In the genomic region with DNA sequence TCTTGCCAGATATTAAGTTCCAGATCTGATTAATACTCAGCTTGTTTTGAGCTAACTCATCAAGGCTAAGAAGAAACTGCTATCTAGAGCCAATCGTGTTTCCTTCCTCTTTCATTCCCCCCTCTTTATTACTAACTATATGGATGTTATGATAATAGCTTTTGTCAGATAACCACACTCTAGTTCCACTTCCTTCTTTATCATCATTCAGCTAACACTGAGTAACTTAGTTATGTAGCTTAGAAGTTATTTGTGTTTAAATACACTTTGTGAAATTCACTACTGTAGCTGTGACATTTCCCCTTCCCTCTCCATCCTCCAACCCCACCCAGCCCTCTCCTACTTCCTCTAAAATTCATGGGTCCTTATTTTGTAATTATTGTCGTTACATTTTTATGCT, we compare ENCODE assay signal across 25 mouse cellular contexts.
"Had no signal": no experiment of that assay in that cellular context is flagged by ENCODE, and none has a peak within 500 bp of the region (broad histone marks: within the 10 kb centered on the region; RNA-seq: fewer than 3 reads in every experiment).

No protein-coding gene starts in this region.

- ATAC-seq: intestine, embryonic 15.5 days; liver, postnatal 0 days had no signal

- DNase-seq: kidney, adult 18-20 months; kidney, adult 9 months; kidney, postnatal 14 days; kidney, postnatal 4 days; left cerebral cortex, postnatal 4 days; liver, postnatal 0 days; lung, postnatal 14 days; lung, postnatal 4 days; midbrain, embryonic 14.5 days; retina, postnatal 1 day; right cerebral cortex, postnatal 25 days; spleen, adult 18-20 months; thymus, adult 2 months; thymus, postnatal 14 days; thymus, postnatal 4 days had no signal

- H3K9ac ChIP-seq: intestine, embryonic 15.5 days; limb, embryonic 12.5 days; limb, embryonic 15.5 days; liver, embryonic 14.5 days; liver, postnatal 0 days; lung, embryonic 15.5 days; neural tube, embryonic 12.5 days; neural tube, embryonic 15.5 days had no signal

- H3K27ac ChIP-seq: intestine, embryonic 15.5 days; limb, embryonic 12.5 days; limb, embryonic 15.5 days; liver, embryonic 14.5 days; lung, embryonic 15.5 days; neural tube, embryonic 12.5 days; neural tube, embryonic 15.5 days; stomach, postnatal 0 days had no signal

- H3K4me2 ChIP-seq: intestine, embryonic 15.5 days; limb, embryonic 12.5 days; limb, embryonic 15.5 days; liver, embryonic 11.5 days; lung, embryonic 15.5 days; midbrain, embryonic 11.5 days; neural tube, embryonic 12.5 days; neural tube, embryonic 15.5 days had no signal

- H3K4me3 ChIP-seq: intestine, embryonic 15.5 days; limb, embryonic 12.5 days; limb, embryonic 15.5 days; lung, embryonic 15.5 days; neural tube, embryonic 12.5 days; neural tube, embryonic 15.5 days had no signal

- H3K4me1 ChIP-seq: intestine, embryonic 15.5 days; limb, embryonic 12.5 days; lung, embryonic 15.5 days; neural tube, embryonic 12.5 days had no signal

- H3K27me3 ChIP-seq: intestine, embryonic 15.5 days; limb, embryonic 12.5 days; limb, embryonic 15.5 days; lung, embryonic 15.5 days; neural tube, embryonic 12.5 days; neural tube, embryonic 15.5 days had no signal

- H3K9me3 ChIP-seq: intestine, embryonic 15.5 days; limb, embryonic 12.5 days; limb, embryonic 15.5 days; lung, embryonic 15.5 days; neural tube, embryonic 15.5 days had no signal

- H3K36me3 ChIP-seq: intestine, embryonic 15.5 days; limb, embryonic 12.5 days; limb, embryonic 15.5 days; lung, embryonic 15.5 days; neural tube, embryonic 12.5 days; neural tube, embryonic 15.5 days had no signal
